Mouse (Mus musculus) C2C12 (cell line): ENCODE measurements around the gene Gm48551.

Experiments
- CTCF ChIP-seq: IDR thresholded peaks from one replicate; pipeline ENCODE4 v1.5.1; 2011; ENCODE audit not compliant: control insufficient read depth, insufficient read depth, insufficient read length
- FOSL1 ChIP-seq: IDR thresholded peaks from one replicate; pipeline ENCODE4 v1.8.0; 2011; ENCODE audit warnings: mild to moderate bottlenecking, low read length; ENCODE audit not compliant: poor library complexity, insufficient read depth, severe bottlenecking
- MAX ChIP-seq: IDR thresholded peaks from one replicate; pipeline ENCODE4 v1.6.1; 2011; ENCODE audit warnings: mild to moderate bottlenecking, control low read depth
- MYOD1 ChIP-seq: IDR thresholded peaks from one replicate; pipeline ENCODE4 v1.6.1; 2011; ENCODE audit warnings: low read depth; ENCODE audit not compliant: control insufficient read depth, insufficient read length
- USF1 ChIP-seq: IDR thresholded peaks from one replicate; pipeline ENCODE4 v1.6.1; 2011; ENCODE audit warnings: low read depth, mild to moderate bottlenecking, control low read depth, moderate library complexity

- TF ChIP-seq CTCF (no peak), FOSL1 (no peak), MAX (no peak), USF1 (no peak), MYOD1 (no peak)
Measured at GRCm38 (mm10) chr10:81344421-81345161, 39.7 kb upstream of the Gm48551 start.
